Mouse (Mus musculus) CH12.LX (cell line): Measurements from ENCODE around the gene Rasgrp3. TPM values are rescaled to one million over a fixed set of nuclear protein-coding genes. Genes with fewer than 3 reads are reported as not detected.

ENCODE experiments used
- DNase-seq: peaks from one replicate; pipeline ENCODE4 v3.0.0-alpha.2; 2013; ENCODE audit errors: extremely low read depth
- H3K27ac ChIP-seq: 2 replicates; pipeline ENCODE4 v1.5.1; 2012; ENCODE audit warnings: low read depth, mild to moderate bottlenecking, control low read depth, moderate library complexity; ENCODE audit not compliant: insufficient read depth
- H3K27me3 ChIP-seq: replicated peaks from 2 replicates; pipeline ENCODE3; 2012; ENCODE audit warnings: inconsistent platforms
- H3K36me3 ChIP-seq, 2 experiments: replicated peaks in 1 of 2; 2 replicates each; pipeline versions ENCODE3 to v1.6.1; 2012; ENCODE audit warnings: inconsistent platforms in 1 of 2, low read length in 1 of 2, mild to moderate bottlenecking in 1 of 2, mixed read lengths in 1 of 2, moderate library complexity in 1 of 2; ENCODE audit not compliant: control insufficient read depth in 1 of 2, insufficient read depth in 1 of 2
- H3K4me1 ChIP-seq, 2 experiments: 2 replicates each; pipeline ENCODE4 v1.6.1; 2012; ENCODE audit warnings: inconsistent platforms in 1 of 2, moderate library complexity in 1 of 2; ENCODE audit not compliant: insufficient read depth in 2 of 2, control insufficient read depth in 1 of 2
- H3K4me2 ChIP-seq: 2 replicates; pipeline ENCODE4 v1.6.1; 2012; ENCODE audit warnings: low read depth, mild to moderate bottlenecking, control low read depth; ENCODE audit not compliant: poor library complexity, insufficient read depth, severe bottlenecking
- H3K4me3 ChIP-seq, 3 experiments: fragments of 150-350 bp in 1 of 3; sonication (generic) in 1 of 3; replicated peaks in 1 of 3; 2 replicates each; pipeline versions ENCODE3 to v1.5.1; 2011 to 2012; ENCODE audit warnings: low read depth in 2 of 3, low read length in 2 of 3, mild to moderate bottlenecking in 2 of 3, moderate library complexity in 2 of 3, control low read depth in 1 of 3, improper control_type of control experiment in 1 of 3, inconsistent platforms in 1 of 3, mixed read lengths in 1 of 3; ENCODE audit not compliant: poor library complexity in 1 of 3
- H3K79me2 ChIP-seq: replicated peaks from 2 replicates; pipeline ENCODE4 v1.6.1; 2012; ENCODE audit warnings: mild to moderate bottlenecking, moderate library complexity; ENCODE audit not compliant: control insufficient read depth, poor library complexity, insufficient read depth, severe bottlenecking; ENCODE audit errors: extremely low read depth
- H3K9ac ChIP-seq: 2 replicates; pipeline ENCODE4 v1.6.1; 2012; ENCODE audit warnings: low read depth, mild to moderate bottlenecking, control low read depth, moderate library complexity; ENCODE audit not compliant: insufficient read depth
- H3K9me3 ChIP-seq: replicated peaks from 2 replicates; pipeline ENCODE3; 2012; ENCODE audit warnings: low read length, inconsistent platforms, mixed read lengths
- BHLHE40 ChIP-seq: IDR thresholded peaks from 2 replicates; pipeline ENCODE4 v1.6.1; 2011; ENCODE audit warnings: mild to moderate bottlenecking, low read depth, low read length, improper control_type of control experiment
- CHD1 ChIP-seq: IDR thresholded peaks from 2 replicates; pipeline ENCODE4 v1.6.1; 2012; ENCODE audit warnings: low read depth, low read length, improper control_type of control experiment, inconsistent platforms
- E2F4 ChIP-seq: IDR thresholded peaks from 2 replicates; pipeline ENCODE4 v1.6.1; 2011; ENCODE audit warnings: low read depth, low read length, improper control_type of control experiment; ENCODE audit not compliant: insufficient replicate concordance
- EP300 ChIP-seq: IDR thresholded peaks from 2 replicates; pipeline ENCODE4 v1.6.1; 2011; ENCODE audit warnings: low read length, improper control_type of control experiment
- ETS1 ChIP-seq: conservative IDR thresholded peaks from 2 replicates; pipeline ENCODE4 v1.6.1; 2012; ENCODE audit warnings: low read depth, mild to moderate bottlenecking, inconsistent platforms, low read length, improper control_type of control experiment, moderate library complexity
- GABPA ChIP-seq: IDR thresholded peaks from 2 replicates; pipeline ENCODE4 v1.6.1; 2012; ENCODE audit warnings: low read depth, low read length, improper control_type of control experiment, inconsistent platforms; ENCODE audit not compliant: insufficient replicate concordance
- HCFC1 ChIP-seq: IDR thresholded peaks from 2 replicates; pipeline ENCODE4 v1.6.1; 2012; ENCODE audit warnings: low read depth, mild to moderate bottlenecking, inconsistent platforms, low read length, improper control_type of control experiment
- IRF4 ChIP-seq: IDR thresholded peaks from 2 replicates; pipeline ENCODE4 v1.6.1; 2014; ENCODE audit warnings: low read depth, mild to moderate bottlenecking, inconsistent platforms, low read length, improper control_type of control experiment
- JUN ChIP-seq: IDR thresholded peaks from 2 replicates; pipeline ENCODE4 v1.6.1; 2011; ENCODE audit warnings: low read depth, mild to moderate bottlenecking, low read length, improper control_type of control experiment, moderate library complexity; ENCODE audit not compliant: insufficient read depth
- JUND ChIP-seq: conservative IDR thresholded peaks from 2 replicates; pipeline ENCODE4 v1.6.1; 2011; ENCODE audit warnings: low read depth, low read length, improper control_type of control experiment
- KAT2A ChIP-seq: IDR thresholded peaks from 2 replicates; pipeline ENCODE4 v1.6.1; 2012; ENCODE audit warnings: low read length, improper control_type of control experiment, inconsistent platforms; ENCODE audit not compliant: insufficient replicate concordance
- MAZ ChIP-seq: IDR thresholded peaks from 2 replicates; pipeline ENCODE4 v1.6.1; 2012; ENCODE audit warnings: low read depth, mild to moderate bottlenecking, inconsistent platforms, low read length, improper control_type of control experiment, moderate library complexity
- MEF2A ChIP-seq: IDR thresholded peaks from 2 replicates; pipeline ENCODE4 v1.6.1; 2014; ENCODE audit warnings: low read depth, mild to moderate bottlenecking, inconsistent platforms, low read length, improper control_type of control experiment, borderline replicate concordance
- MXI1 ChIP-seq: IDR thresholded peaks from 2 replicates; pipeline ENCODE4 v1.6.1; 2011; ENCODE audit warnings: mild to moderate bottlenecking, low read depth, low read length, improper control_type of control experiment
- NELFE ChIP-seq: IDR thresholded peaks from 2 replicates; pipeline ENCODE4 v1.6.1; 2011; ENCODE audit warnings: low read depth, low read length, improper control_type of control experiment
- NRF1 ChIP-seq: IDR thresholded peaks from 2 replicates; pipeline ENCODE4 v1.6.1; 2014; ENCODE audit warnings: low read depth, mild to moderate bottlenecking, inconsistent platforms, low read length, improper control_type of control experiment, moderate library complexity
- PAX5 ChIP-seq: IDR thresholded peaks from 2 replicates; pipeline ENCODE4 v1.6.1; 2012; ENCODE audit warnings: low read length, inconsistent platforms, mixed read lengths
- POLR2A ChIP-seq: IDR thresholded peaks from 2 replicates; pipeline ENCODE4 v1.6.1; 2011; ENCODE audit warnings: low read depth, mild to moderate bottlenecking, improper control_type of control experiment, low read length
- POLR2AphosphoS2 ChIP-seq: IDR thresholded peaks from 2 replicates; pipeline ENCODE4 v1.6.1; 2011; ENCODE audit warnings: low read depth, low read length, improper control_type of control experiment
- SIN3A ChIP-seq: IDR thresholded peaks from 2 replicates; pipeline ENCODE4 v1.6.1; 2012; ENCODE audit warnings: low read length, improper control_type of control experiment, inconsistent platforms
- SMC3 ChIP-seq: IDR thresholded peaks from 2 replicates; pipeline ENCODE4 v1.6.1; 2011; ENCODE audit warnings: low read depth, low read length, improper control_type of control experiment
- TBP ChIP-seq: conservative IDR thresholded peaks from 2 replicates; pipeline ENCODE4 v1.6.1; 2011; ENCODE audit warnings: low read depth, low read length, improper control_type of control experiment
- TCF12 ChIP-seq: IDR thresholded peaks from 2 replicates; pipeline ENCODE4 v1.6.1; 2014; ENCODE audit warnings: low read depth, mild to moderate bottlenecking, inconsistent platforms, low read length, improper control_type of control experiment
- UBTF ChIP-seq: IDR thresholded peaks from 2 replicates; pipeline ENCODE4 v1.6.1; 2012; ENCODE audit warnings: low read depth, mild to moderate bottlenecking, inconsistent platforms, low read length, improper control_type of control experiment, moderate library complexity
- USF1 ChIP-seq: IDR thresholded peaks from 2 replicates; pipeline ENCODE4 v1.6.1; 2014; ENCODE audit warnings: low read depth, mild to moderate bottlenecking, inconsistent platforms, low read length, improper control_type of control experiment
- USF2 ChIP-seq: conservative IDR thresholded peaks from 2 replicates; pipeline ENCODE4 v1.6.1; 2011; ENCODE audit warnings: low read depth, low read length, improper control_type of control experiment
- ZC3H11A ChIP-seq: IDR thresholded peaks from 2 replicates; pipeline ENCODE4 v1.6.1; 2012; ENCODE audit warnings: low read depth, mild to moderate bottlenecking, inconsistent platforms, low read length, improper control_type of control experiment
- ZKSCAN1 ChIP-seq: IDR thresholded peaks from 2 replicates; pipeline ENCODE4 v1.6.1; 2012; ENCODE audit warnings: low read depth, inconsistent platforms, low read length, improper control_type of control experiment, borderline replicate concordance
- ZMIZ1 ChIP-seq: IDR thresholded peaks from 2 replicates; pipeline ENCODE4 v1.6.1; 2012; ENCODE audit warnings: low read depth, mild to moderate bottlenecking, inconsistent platforms, low read length, improper control_type of control experiment
- ZNF384 ChIP-seq: IDR thresholded peaks from 2 replicates; pipeline ENCODE4 v1.6.1; 2012; ENCODE audit warnings: low read depth, low read length, improper control_type of control experiment, inconsistent platforms
- dilution Hi-C: fragments of 300-500 bp; cut with MboI; formaldehyde crosslinking; loops from 2 replicates; pipeline ENCODE4 v1.14.3; 2020; ENCODE audit warnings: low sequenced_read_pairs; ENCODE audit not compliant: extremely low pct_unique_long_range_greater_than_20kb, extremely low pct_ligation_motif_present
- in situ Hi-C: fragments of 300-500 bp; cut with MboI; formaldehyde crosslinking; loops from 3 replicates; pipeline ENCODE4 v1.14.3; 2019; ENCODE audit warnings: low sequenced_read_pairs, low pct_ligation_motif_present, low pct_unique_long_range_greater_than_20kb, mixed read lengths
- polyA plus RNA-seq: library from polyadenylated mRNA; unstranded; fragments of >175 nt; gene quantifications from 2 replicates; pipeline ENCODE4 v1.2.1, GENCODE M21; 2012; ENCODE audit warnings: low read depth; ENCODE audit not compliant: insufficient read length
- total RNA-seq, 2 experiments: library from RNA; depleted of rRNA; stranded (reverse); fragments of 300-350 nt in 1 of 2; fragments of >200 nt in 1 of 2; gene quantifications; 2 replicates each; pipeline ENCODE4 v1.2.3; 2012 to 2014

Rasgrp3 gene
- total and polyA plus RNA-seq, 3 experiments, result 79.6 to 164 (median 161) TPM

- dilution Hi-C loops, result no loop called here
Observed at GRCm38 (mm10) chr17:75470325-75470724, 34.6 kb downstream of the Rasgrp3 start.

GRCm38 (mm10) chr17:75470885-75471610, 35.4 kb downstream of the Rasgrp3 start:
- Histone ChIP-seq H3K9ac (peak overlapping the region; percentile 68; the same call in 1 of the 2 replicates), H3K27me3 (no peaks in the 10 kb centered on the region), H3K27ac (peak overlapping the region; percentile 87), H3K4me3 (peak overlapping the region in 2 of 3 experiments; percentile 12 to 33), H3K36me3 (peaks cover 0 to 25% of the 10 kb centered on the region in 2 experiments), H3K79me2 (peaks cover 77% of the 10 kb centered on the region), H3K4me1 (peaks cover 16 to 62% of the 10 kb centered on the region in 2 experiments), H3K4me2 (peak overlapping the region; percentile 99), H3K9me3 (no peaks in the 10 kb centered on the region)
- TF ChIP-seq POLR2AphosphoS2 (no peak), ZKSCAN1 (no peak), GABPA (no peak), UBTF (no peak), ZMIZ1 (no peak), USF1 (no peak), ZNF384 (peak; percentile 89), E2F4 (no peak), ETS1 (no peak), JUN (no peak; the same call in 1 of the 2 replicates), JUND (0 out of 2 replicates have a peak, but pooled peaks have one; percentile 56), TBP (no peak), NRF1 (no peak), NELFE (no peak), BHLHE40 (no peak), EP300 (peak; percentile 50; the same call in 1 of the 2 replicates), TCF12 (no peak), PAX5 (no peak), POLR2A (no peak), CHD1 (no peak), HCFC1 (no peak), SIN3A (0 out of 2 replicates have a peak, but pooled peaks have one; percentile 33), MXI1 (no peak), USF2 (no peak), IRF4 (peak; percentile 56), SMC3 (no peak), MAZ (no peak)
- dilution Hi-C loops (no loop called here), in situ Hi-C loops (no loop called here)
- no peak for DNase-seq

More at GRCm38 (mm10) chr17:75470325-75470724, 34.6 kb downstream of the Rasgrp3 start:
- in situ Hi-C loops, result no loop called here
- H3K36me3 ChIP-seq, result peaks cover 0 to 21% of the 10 kb centered on the region in 2 experiments
- no peak for DNase-seq
- H3K4me2 ChIP-seq, result peak overlapping the region; percentile 80
- peak overlapping the region; percentile 80 for H3K27ac ChIP-seq
- H3K4me1 ChIP-seq, result peaks cover 14 to 55% of the 10 kb centered on the region in 2 experiments
- TF ChIP-seq SIN3A (peak; percentile 28; the same call in 1 of the 2 replicates), BHLHE40 (0 out of 2 replicates have a peak, but pooled peaks have one; percentile 3), EP300 (no peak), CHD1 (peak; percentile 43; the same call in 1 of the 2 replicates), MEF2A (0 out of 2 replicates have a peak, but pooled peaks have one; percentile 24), KAT2A (no peak), HCFC1 (no peak), ZC3H11A (no peak)
- peaks cover 72% of the 10 kb centered on the region for H3K79me2 ChIP-seq
- H3K9ac ChIP-seq, result peak overlapping the region; percentile 68
- peak overlapping the region in 1 of 3 experiments; percentile 3 for H3K4me3 ChIP-seq
- no peaks in the 10 kb centered on the region for H3K9me3 ChIP-seq
- no peaks in the 10 kb centered on the region for H3K27me3 ChIP-seq
